Mouse (Mus musculus) NIH3T3 (cell line): ENCODE data around the gene Ucp3.

ENCODE experiments used
- DNase-seq: peaks from one replicate; pipeline ENCODE4 v3.0.0-alpha.2; 2012; ENCODE audit warnings: low read depth

Gene Ucp3

DNA sequence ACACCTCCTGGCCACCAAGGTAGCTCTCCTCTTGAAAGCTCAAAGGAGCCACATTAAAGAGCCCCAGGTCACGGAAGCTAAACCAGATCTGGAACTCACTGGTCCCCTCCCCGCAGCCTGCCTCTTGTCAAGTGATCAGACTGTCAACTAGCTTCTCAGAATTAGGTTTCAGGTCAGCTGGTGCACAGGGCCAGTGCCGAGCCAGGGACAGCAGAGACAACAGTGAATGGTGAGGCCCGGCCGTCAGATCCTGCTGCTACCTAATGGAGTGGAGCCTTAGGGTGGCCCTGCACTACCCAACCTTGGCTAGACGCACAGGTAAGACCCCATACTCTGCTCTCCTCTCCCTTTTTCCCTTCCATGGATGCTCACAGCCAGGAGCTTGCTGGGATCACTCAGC lies at the start of gene Ucp3:
Gene Ucp3 (plus strand): TSS at position 214 of the 400 bp plus-strand sequence.
- no peak for DNase-seq

DNA sequence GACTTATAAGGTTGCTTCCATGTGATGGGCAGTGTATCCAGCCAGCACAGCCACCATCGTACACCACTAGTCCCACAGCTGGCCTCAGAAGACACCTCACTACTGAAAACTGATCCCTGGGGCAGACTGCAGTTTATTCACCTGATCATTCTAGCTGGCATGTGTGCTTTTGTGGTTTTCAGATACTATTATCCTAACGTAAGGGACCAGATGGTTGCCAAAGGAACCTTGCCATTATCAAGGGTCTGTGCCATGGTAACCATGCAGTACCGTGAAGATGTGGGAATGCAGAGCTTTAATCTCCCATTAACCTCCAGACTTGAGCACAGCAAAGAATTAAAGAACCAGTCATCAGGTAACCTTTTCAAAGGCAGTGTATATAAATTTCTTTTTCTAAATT lies 47.0 kb upstream of the Ucp3 start:
- no peak for DNase-seq

DNA sequence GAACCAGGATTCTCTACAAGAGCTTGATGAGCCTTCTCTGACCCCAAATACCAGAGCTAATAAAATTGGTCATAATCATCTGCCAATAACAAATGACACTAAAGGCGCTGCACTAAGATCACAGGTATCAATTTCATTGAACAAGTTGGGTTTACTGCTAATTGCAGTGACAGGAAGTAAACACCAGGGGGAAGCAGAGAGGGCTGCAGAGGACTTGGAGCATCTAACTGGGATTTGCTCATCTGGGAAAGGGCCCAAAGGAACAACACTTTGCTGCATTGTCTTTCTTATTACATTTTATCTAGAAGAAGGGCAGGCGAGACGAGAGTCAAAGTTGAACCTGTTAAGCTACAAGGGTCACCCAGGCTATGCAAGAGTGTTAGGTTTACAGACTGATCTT lies 43.7 kb upstream of the Ucp3 start:
- peak; percentile 78 for DNase-seq

DNA sequence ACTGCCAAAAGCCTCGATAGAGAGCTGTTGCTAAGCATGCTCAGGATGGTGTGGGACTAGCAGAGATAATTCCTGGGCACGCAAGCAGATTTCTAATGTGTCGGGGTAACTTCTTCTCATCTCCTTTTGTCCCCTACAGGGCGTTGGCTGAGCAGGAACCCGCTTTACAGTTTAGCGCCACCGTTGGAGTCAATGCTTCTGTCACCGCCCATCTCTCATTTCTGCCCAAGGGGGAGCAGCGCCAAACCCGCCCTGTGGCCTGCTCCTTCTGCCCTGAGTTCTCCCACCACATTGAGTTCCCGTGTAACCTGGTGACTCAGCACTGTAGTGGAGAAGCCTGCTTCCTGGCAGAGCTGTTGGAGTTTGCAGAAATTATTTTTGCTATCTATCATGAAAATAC lies 42.9 kb upstream of the Ucp3 start:
- DNase-seq = peak; percentile 15

DNA sequence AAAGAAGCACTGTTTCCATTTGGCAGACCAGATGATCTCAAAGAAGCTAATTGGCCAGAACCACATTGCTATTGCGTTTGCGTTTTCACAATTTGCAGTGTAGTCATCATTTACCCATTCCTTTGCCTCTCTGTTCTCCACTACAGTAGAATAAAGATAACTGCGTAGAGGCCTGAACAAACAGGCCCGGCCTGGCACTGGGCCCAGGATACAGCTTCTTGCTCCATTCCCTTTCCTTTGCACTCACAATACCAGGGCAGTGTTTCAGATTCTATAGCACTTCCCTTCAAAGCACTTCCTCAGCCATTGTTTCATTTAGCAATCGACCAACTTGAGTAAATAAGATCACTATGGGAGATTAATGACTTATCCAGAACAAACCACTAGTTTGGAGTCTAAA lies 41.7 kb upstream of the Ucp3 start:
- DNase-seq = peak; percentile 70

DNA sequence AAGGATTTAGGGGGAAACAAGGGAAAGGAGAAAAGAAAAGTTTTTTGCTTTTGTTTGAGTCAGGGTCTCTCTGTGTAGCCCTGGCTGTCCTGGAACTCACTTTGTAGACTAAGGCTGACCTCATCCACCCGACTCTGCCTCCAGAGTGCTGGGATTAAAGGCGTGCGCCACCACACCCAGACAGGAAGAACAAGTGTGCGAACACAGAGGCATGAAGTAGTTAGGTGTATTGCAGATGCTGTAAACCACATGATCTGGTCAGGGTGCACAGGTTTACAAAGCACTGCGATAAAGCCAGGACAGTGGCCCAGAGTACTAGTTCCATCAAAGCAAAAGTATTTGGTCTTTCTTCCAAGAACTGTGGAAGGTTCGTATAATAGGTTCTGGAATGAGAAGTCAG lies 39.5 kb upstream of the Ucp3 start:
- DNase-seq = no peak

DNA sequence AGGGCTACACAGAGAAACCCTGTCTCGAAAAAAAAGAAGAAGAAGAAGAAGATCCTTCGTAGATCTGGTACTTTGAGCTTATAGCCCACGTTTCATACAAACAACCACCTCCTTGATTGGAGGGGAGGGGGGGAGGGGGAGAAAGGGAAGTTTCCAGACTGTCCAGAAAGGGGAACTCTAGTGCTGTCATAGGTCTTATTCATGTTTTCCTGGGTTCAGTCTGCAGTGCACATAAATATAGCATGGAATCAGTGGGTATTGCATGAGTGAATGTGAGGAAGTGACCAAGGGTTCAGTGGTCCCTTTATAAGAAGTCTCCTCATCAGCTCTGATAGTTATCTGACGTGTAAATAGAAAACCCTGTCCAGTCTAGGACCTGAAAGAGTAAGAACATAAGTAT lies 29.1 kb upstream of the Ucp3 start:
- no peak for DNase-seq

DNA sequence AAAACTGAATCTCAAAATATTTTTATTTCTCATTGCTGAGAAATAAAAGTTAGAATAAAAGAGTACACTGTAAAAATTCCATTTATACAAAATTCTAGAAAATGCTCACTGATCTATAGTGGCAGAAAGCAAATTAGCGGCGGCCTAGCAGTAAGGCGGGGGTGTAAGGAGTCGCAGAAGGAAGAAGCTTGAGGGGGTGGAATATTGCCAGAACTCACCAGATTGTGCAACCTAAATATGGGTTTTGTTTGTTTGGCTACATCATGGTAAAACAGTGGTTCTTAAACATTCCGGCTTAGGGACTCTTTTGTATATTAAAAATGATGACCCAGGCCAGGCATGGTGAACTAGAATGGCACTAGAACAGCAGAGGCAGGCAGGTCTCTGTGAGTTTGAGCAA lies 26.5 kb upstream of the Ucp3 start:
- DNase-seq = peak; percentile 17

DNA sequence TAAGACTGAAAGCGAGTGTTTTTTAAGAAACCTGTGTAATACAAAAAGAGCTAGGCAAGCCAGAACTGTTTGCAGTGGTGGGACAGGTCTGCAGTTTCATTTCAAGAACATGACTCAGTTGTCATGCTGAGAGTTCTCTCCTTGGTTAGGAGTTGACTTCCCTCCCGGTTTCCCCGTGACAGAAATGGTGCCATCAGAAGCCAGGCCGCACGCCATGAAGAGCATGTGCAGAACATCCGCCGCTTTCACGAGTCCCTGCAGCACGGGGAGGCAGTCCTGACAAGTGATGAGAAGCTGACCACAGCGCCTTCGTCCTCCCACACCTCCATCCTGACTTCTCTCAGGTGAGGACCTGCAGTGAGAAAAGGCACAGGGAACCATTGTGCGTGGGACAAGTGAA lies 24.3 kb upstream of the Ucp3 start:
- no peak for DNase-seq

DNA sequence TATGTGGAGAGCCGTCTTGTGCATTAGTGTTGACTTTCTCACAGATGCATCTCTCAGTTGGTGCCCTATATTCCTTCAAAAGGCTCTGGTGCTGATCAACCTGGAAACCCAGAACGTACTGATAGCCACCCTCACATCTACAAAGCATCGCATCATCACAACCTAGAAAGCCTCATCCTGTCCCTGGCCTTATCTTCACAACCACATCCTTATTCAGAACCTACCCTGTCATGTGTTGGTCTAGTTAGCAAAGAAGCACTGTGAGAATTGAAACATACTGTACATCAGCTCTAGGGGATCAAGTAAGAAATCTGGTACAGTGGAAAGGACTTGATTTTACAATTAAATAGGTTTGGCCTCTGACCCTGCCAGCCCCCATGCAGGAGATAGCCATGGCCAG lies 23.8 kb upstream of the Ucp3 start:
- no peak for DNase-seq

DNA sequence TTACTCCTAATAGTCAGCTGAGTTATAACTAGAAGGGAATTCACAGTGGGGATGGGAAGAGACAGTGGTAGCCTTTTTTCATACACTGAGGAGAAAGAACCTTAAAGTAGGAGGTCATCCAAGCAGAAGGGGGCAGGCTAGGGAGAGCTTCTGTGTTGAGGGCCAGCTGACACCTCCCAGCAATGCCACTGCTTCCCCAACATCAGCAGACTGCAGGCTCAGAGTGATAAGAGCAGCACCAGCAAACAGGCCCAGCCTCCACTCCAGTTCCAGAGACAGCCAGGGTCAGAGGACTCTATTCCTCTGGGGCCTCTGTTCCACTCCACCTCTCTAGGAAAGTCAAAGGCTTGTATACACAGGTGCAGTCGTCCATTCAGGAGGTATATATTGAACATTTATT lies 14.6 kb upstream of the Ucp3 start:
- no peak for DNase-seq

DNA sequence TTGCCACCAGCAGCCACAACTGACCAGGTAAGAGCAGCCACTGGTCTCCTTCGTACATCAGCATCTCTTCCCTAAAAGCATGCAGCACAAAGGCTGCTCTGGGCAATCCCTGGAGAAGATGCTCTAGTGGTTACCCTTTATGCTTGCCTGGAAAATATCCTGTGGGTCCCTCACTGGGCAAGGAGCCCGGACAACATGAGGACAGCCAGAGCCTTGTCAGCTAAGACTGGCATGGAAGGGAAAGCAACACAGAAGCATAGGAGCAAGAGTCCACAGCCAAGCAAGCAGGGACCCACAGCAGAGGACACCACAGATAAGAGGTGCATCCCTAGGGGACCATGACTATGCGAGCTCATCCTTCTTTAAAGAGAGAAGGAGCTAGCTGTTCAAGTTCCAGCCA lies 12.9 kb upstream of the Ucp3 start:
- no peak for DNase-seq

DNA sequence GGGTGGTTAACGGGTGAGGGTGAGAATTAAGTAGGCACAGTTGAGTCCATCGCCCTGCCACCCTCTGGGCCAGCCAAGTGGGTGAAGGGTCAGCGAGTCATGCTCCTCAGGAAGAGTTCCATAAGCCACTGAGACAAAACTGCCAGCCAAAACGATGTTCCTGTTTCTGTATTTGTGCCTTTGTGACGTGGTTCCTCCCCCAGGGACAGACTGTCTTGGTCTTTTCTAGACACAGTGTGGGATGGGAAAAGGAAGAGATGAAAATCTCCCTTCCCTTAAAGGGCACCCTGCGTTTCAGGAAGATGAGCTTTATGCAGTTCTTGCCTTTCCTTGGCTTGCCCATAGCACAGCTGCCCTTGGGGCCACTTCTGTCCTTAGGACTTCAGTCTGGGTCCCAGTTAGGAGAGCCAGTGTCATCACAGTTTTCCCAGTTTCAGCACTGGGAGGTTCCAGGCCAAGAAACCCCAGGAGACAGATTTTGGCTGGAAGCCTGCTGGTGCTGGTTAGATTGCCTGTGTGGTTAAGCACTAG lies 11.1 kb upstream of the Ucp3 start:
- peak; percentile 59 for DNase-seq

DNA sequence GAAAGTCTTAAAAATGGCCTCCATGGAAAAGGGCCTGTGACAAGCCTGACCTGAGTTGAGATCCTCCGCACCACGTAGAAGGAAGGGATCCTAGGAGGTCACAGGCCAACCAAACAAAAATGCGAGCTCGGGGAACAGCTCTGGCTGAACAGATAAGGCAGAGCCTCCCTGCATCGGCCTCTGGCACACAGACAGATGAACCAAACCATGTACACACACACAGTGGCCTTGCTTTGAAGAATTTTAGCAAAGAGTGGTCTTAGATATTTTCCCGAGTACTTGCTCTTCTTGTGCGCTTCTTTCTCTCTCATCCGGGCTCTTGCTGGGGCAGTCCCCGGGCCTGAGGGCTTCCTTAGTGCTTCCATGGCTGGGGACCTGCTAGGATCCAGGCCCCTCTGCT lies 9.6 kb upstream of the Ucp3 start:
- no peak for DNase-seq

DNA sequence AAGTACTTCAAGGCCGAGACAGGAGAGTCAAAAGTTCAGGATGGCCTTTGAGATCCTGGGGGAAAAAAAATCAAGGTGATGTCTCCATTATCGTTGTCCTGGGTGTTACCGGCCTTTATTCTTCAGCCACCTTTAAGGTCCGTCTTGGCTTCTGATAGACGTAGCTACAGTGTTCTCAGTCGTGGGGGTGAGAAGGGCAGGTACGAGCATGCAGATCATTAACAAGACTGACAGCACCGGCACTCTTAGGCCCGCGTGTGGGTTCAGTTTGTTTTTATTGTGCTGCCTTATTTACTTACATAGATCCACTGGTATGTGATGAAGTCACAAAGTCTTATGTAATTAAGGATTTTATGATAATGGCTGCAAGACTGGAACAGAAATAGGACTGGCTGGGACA lies 9.0 kb upstream of the Ucp3 start:
- no peak for DNase-seq

DNA sequence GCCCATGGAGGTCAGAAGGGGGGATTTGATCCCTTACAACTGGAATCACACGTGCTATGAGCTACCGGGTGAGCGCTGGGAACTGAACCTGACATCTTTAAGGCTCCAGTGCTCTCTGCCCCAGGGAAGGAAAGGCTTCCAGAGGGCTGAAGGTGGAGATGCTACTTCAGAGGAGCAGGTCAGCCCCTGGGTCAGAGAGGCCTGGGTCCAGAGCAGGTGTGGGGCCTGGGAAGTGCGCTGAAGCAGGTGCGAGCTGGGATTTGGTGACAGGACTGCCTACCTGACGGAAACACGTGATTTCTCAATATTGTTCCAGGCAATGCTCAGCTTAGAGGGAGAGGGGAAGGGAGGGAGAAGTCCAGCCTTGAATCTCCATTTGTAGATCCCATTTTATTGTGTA lies 8.5 kb upstream of the Ucp3 start:
- no peak for DNase-seq

DNA sequence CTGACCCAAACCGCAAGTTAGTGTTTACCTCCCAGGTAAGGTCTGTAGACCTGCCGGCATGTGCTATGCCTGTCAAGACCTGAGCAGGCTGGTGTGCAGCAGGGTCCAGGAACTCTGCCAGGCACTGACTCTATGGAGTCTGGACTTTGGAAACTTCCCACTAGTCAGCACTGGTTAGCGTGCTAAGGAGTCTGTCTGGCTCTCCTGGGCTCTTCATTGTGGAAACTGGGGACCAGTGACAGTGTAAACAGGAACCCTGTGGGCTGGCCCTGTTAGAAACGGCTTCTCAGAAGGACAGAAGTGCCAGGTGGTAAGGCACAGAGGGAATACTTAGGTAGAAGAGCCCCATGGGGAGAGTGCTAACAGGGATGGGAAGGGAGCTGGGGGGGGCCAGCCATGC lies 7.5 kb upstream of the Ucp3 start:
- peak; percentile 58 for DNase-seq

DNA sequence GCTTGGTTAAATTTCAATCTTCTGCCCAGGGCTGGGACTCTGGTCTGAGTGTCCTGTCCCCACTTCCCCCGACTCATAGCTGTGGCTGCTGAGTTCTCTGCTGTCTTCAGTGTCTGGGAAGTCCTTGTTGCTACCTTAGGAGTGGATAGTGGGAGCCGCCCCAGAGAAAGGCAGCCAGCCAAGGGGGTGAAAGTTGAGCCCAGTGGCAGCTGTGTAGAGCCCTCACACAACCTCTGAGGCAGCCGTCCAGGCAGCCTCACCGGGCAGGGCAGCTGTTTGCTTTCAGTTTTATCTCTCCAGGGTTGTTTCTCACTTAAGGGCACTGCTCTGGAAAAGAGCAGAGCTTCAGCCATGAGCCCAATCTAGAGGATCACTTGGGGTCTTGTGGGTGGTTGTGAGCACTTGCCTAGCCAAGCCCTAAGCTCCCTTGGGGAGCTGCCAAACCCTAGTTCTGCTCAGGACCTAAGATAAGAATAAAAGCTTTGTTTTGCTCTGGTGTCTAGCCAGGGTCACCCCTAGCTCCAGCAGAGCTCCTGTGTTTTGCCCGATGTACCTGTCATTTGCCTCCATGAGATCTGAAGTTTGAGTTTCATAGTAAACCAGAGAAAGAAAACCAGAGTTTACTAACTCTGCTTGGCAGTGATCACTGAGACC lies 7.0 kb upstream of the Ucp3 start:
- peak; percentile 85 for DNase-seq

DNA sequence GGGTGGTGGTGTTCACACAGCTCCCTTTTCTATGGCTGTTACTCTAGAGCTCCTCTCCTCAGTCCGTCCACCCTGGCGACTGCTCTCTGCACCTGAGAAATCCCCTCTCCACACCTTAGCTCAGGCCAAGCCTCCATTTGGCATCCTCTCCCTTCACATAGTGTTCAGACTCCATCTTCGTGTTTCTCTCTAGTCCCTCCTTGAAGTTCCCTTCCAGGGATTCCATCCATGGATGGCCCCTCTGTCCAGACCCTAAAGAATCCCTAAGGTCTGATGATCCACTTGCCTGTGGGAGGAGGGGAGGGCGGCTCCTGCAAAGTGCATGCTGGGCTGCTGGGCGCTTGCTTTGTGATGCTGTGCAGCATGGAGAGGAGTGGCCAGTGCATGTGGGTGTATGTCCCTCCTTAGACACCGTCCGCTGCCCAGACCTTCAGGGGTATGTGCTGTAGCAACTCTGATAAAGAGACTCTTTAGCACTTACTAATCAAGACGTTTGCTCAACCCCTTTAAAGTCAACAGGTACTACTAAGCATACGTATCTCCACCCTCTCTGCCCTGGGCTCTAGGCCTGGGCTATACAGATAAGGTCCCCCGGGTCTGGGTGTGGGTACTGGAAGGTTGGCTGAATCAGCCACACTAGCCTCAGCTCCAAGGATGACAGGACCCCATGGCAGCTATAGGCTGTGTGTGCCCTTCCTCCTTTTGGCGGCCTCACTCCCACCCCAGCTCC lies 5.8 kb upstream of the Ucp3 start:
- no peak for DNase-seq

DNA sequence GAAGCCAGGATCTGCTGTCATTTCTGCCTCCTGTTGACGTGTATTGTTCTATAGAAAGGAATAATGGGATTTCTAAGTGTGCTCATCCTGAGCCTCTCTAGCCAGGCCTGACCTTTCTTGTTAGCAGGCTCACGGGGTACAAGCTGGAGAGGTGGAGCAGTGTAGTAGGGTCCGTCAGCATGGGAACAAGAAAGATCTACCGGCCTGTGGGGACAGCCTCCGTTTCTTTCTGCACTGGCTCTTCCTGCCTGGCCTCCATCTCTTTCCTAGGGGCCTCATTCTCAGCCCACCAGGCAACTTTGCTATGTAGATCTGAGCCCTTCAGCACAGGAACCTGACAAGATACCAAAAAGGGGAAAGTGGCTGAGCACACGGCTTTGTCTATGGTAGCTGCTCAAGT lies 4.0 kb upstream of the Ucp3 start:
- no peak for DNase-seq

DNA sequence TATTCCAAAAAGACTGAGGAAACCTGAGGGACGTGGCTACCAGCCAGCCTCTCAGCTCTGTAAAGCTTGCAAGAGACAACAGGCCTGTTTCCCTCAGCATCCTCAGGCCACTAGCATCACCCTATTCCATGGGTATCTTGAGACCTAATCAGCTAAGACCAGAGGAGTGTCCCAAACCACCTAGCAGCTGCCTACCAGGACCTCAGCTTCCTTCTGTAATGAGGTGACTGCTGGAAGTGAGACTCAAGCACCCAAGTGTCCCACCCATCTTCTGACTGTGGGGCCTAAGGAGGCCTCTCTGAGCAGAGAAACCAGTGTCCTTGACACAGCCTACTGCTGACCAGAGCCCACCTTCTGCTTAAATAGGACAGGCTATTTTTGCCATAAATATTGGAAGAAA lies 3.3 kb upstream of the Ucp3 start:
- no peak for DNase-seq

DNA sequence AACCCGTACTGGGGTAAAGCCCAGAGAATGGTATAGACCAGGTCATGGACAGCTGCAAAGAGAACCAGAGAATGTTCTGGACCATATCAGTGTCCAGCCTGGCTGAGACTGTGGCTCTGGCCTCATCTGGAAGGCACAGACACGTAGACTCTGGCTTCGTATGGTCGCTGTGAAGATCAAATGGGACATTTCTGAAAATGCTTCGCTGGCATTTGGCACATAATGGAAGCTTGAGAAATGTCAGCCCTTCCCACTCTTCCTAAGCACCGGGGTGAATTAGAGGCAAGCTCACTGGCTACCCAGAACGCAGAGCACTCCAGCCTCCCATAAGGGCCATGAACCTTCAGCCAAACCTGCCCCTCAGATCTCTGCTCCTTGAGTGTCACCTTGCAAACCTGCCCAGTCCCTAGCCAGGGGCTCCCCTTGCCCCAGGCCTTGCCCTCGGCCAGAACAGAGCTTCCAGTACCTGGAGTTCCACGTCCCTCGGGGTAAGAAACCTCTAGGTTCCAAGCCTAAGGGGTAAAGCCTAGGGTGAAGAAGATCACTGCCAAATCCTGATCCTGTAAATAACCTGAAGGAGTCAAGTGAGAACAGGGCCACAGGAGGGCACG lies 1.9 kb upstream of the Ucp3 start:
- DNase-seq = no peak

DNA sequence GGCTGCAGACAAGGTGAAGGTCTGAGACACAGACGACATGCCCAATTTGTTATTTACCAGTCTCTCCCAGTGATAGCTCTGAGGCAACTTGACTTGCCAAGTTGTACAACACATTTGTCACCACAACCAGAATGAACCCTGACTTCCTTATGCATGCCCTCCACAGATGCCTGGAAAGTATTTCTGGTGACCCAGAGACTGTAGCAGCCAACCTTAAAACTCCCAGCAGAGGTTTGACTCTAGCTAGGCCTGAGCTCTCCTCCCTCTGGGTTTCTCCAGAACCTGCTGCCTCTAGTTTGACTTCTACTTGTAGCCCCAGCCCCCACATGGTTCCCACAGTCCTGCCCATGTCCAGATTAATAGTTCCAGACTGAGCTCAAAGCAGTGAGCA lies 1.4 kb upstream of the Ucp3 start:
- DNase-seq = no peak
